Mouse (Mus musculus): ENCODE measurements around the gene Tgm2. TPM values are rescaled to one million over a fixed set of nuclear protein-coding genes. Genes with fewer than 3 reads are reported as not detected.
A peak's percentile ranks its signal among the peaks of the same experiment; 100 is the strongest.

Gene Tgm2
- total RNA-seq, 2 experiments from 2014 or later, result 0.21 TPM; not detected in 1

DNA sequence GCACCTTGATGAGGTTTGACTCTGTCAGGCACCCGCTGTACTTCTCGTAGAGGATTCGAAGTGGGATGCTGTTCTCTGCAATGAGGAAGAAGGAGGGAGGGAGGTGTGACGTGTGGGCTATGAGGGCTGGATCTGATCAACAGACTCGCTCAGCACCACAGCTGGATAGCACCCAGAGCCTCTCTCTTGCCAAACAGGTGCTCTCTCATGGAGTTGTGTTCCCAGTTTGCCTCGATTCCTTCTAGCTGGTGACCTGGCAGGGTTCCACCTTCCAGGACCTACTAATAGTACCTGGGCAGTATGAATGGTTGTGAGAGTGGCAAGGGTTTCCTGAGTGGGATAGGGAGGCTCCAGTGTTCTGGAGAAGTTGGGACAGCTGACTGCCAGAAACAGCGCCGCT is 26.0 kb downstream of the Tgm2 start:
- no peak for ATAC-seq (replicated peaks; ENCODE audit: poor library complexity, severe bottlenecking)

DNA sequence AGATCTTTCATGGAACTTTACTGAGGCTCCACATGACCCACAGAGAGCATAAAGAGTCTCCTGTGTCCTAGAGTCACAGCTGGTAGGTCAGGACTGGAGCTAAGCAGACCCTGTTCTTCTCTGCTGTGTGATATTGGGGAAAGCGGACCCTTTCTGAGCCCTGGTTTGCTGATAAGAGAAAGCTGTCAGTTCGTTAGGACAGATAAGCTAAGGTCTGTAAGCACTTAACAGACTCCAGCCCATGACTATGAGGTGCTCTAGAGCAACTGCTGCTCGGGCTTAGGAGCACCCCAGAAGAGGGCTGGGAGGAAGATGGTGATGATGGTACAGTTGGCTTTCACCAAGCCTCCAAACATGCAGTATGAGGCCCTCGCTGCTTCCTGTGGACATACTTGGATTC is 27.1 kb downstream of the Tgm2 start:
- ATAC-seq (replicated peaks; ENCODE audit: poor library complexity, severe bottlenecking), result no peak

DNA sequence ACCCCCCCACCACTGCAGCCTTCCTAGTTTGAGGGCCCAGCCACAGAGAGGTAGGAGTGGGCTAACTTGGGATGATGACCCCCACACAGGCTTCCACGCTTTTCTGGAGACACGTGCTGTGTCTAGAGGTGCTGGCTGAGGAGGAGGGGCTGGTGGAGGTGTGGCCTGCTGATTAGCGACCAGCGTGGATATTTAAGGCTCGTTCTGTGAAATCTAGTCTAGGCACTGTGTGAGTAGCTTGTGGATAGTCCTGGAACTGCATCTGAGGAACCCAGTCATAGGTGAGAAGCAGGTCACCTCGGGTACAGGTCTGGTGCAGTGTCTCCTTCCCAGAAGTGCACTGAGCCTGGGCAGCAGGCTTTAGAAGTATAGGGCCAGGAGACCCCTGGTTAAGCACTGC is 29.6 kb downstream of the Tgm2 start:
- peak; percentile 18; the same call in 1 of the 2 replicates for ATAC-seq (replicated peaks; ENCODE audit: poor library complexity, severe bottlenecking)

DNA sequence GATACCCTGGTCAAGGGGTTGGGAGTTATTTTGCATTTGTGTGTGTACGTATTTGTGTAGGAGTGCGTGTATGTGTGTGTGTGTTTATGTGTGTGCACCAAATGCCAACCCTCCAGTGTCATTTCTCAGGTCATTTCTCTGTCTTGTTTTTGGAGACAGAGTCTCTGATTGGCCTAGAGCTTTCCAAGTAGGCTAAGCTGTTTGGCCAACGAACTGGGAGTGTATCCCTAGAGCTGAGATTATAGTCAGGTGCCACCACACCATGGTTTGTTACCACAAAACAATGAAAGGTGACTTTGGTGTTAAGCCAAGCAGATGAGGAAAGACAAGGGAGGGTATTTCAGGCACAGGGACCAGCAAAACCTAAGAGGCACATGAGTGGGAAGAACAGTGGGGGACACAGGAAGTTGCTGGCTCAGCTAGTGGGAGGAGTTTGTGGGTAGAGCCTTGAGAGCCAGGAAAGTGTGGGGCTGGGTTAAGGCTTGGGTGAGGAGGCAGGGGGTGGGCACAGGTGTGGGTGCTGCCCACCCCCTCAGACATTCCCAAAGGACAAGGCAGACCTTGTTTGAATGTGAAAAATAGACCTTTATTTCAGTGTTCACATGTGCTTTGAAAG is 30.3 kb downstream of the Tgm2 start:
- peak; percentile 85 for ATAC-seq (replicated peaks; ENCODE audit: poor library complexity, severe bottlenecking)

DNA sequence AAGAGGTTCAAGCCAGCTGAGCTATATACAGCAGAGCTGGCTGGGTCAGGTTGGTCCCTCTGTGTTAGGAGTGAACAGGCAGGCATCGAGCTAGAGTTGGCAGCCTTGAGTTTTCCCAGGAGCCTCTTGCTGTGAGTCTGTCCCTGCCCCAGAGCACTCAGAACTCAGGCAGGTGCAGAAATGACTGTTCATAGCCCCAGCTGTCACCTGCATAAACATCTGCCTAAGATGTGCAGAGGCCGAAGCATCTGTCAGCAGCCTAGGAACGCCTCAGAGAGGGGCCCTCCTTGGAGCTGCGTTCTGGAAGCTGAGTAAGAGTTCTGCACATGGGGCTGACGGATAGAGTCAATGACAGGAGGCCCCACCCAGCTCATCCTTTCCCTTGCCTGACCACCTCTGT is 31.3 kb downstream of the Tgm2 start:
- no peak for ATAC-seq (replicated peaks; ENCODE audit: poor library complexity, severe bottlenecking)

DNA sequence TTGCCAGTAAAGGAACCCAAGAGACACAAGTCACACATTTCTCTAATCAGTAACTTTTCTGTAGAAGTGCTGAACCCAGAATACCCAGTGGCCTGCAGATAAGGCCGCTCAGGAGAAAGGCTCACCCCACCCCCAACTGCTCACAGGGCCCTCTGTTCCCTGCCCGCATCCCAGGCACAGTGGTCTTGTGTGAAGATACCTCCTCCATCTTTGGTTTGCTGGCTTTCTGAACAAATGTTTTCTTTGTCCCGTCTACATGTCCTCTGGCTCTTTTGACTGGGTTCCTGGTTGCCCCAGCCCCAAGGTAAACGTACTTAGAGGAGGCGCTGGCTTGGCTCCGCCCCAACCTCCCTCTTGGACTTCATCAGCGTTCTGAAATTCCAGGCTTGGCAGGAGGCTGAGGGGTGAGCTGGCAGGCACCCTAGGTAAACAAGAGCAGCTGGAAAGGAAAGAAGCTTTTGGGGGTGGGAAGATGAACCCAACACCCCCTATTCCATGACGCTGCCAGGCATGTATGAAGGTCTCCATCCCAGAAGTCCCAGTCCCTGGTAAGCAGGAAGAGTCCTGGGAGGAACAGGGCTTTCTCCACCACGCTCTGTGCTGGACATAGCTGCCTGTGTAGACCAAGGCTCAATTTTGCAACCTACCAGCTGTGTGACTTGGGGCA is 32.5 kb downstream of the Tgm2 start:
- no peak for ATAC-seq (replicated peaks; ENCODE audit: poor library complexity, severe bottlenecking)

DNA sequence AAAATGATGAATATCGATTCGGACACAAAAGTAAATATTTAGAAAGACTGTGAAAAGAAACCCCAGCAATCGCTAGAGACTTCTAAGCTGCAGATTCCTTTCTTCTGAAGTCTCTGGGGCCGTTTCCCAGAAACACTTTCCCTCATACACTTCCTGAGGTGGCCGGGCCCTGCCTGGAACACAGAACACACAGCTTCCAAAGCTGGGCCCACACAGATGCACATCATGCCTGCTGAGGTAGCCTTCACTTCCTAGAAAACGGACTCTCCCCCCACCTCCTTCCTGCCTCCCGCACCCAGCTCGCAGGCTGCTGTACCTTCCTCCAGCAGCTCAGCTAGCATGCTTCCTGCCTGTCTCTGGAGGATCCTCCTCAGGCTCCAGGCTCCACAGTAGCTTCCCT is 36.7 kb downstream of the Tgm2 start:
- peak; percentile 31 for ATAC-seq (replicated peaks; ENCODE audit: poor library complexity, severe bottlenecking)

DNA sequence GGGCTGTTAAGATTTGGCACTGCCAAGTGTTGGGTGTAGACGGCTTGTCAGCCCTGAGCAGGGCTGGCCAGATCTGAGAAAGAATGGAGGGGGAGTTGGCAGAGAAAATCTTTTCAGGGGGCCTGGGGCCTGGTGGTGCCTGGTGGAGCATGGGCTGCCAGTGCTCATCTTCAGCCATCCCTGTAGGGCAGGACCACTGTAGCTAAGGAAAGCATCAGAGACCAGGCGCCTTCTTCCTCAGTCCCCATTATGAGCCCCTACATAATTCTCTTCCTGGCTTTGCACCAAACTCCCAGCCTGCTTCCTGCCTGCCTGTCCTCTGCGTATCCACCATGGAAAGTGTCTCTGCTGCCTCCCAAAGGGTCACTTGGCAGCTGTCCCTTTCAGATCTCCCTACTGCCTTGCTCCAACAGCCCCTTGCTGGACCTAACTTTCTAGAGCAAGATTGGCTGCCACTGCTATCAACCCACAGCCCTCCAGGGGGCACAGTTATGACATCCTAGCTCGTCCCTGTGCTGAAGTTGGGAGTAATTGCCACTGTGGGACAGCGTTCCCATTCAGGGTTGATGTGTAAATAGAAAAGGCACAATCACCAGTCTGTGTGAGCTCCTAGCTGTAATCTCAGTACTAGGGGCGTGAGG is 39.2 kb downstream of the Tgm2 start:
- peak; percentile 64 for ATAC-seq (replicated peaks; ENCODE audit: poor library complexity, severe bottlenecking)

DNA sequence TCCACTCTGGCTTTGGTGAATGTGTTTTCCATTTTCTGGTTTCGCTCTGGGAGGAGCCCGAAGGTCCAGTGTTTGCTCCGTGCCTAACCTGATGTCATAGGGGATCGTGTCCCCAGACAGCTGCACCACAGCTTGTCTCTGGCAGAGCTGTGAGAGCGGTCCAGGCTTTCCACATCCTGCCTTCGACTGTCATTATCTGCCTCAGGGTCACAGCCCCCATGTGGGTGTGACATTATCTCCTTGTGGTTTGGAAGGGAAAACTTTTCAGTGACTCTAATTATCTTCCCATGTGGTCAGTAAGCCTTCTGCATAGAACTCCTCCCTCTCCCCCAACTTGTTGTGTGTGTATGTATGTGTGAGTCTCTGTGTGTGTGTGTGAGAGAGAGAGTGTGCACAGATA is 40.6 kb downstream of the Tgm2 start:
- ATAC-seq (replicated peaks; ENCODE audit: poor library complexity, severe bottlenecking), result peak; percentile 45

DNA sequence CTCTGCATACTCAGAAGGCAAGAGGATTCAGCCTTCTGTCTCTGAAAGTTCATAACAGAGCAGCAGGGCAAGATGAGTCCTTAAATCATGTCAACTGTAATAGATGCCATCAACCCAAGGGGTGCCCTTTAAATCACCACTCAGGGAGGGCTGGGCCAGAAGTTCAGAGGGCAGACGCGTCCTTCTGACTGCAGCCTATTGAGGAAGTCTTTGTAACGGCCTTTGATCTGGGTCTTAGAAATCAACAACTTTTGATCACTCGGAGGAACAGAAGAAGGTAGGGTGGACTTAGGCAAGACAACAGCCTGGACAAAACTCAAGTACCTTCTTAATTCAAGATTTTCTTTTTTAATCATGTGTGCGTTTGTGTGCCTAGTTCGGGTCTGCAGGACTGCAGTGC is 41.3 kb downstream of the Tgm2 start:
- ATAC-seq (replicated peaks; ENCODE audit: poor library complexity, severe bottlenecking), result no peak

DNA sequence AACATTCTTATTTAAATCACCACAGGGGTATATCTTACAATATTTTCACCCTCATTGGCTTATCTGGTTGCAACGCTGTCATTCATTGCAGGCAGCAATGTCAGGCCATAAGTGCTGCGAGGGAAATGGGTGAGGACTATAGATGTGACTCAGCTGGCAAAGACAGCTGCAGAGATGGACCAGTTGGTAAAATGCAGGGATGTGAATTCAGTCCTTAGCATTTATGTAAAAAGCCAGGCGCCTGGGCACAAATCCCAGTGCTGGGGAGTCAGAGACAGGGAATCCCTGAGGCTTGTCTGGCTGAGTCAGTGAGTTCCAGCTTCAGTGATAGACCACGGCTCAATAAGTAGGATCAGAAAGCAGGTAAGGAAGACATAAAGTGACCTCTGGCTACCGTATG is 44.5 kb downstream of the Tgm2 start:
- no peak for ATAC-seq (replicated peaks; ENCODE audit: poor library complexity, severe bottlenecking)

DNA sequence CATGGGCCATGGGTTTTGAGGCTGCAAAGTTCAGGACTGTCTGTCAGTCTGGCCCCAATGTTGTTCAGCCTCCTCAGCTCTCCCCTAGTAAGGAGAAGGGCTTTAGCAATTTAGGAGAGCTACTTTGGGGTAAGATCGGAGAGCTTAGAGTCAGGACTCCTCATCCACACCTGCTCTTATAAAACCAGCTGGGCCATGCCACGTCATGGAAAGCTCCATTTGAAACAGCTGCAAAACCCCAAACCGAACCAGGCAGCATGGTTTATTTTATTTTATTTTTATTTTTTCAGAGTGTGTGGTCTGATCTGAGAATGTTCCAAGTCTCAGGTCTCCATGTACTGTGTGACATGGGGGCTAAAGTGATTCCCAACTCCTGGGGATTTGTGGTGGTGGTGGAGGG is 46.7 kb downstream of the Tgm2 start:
- no peak for ATAC-seq (replicated peaks; ENCODE audit: poor library complexity, severe bottlenecking)

DNA sequence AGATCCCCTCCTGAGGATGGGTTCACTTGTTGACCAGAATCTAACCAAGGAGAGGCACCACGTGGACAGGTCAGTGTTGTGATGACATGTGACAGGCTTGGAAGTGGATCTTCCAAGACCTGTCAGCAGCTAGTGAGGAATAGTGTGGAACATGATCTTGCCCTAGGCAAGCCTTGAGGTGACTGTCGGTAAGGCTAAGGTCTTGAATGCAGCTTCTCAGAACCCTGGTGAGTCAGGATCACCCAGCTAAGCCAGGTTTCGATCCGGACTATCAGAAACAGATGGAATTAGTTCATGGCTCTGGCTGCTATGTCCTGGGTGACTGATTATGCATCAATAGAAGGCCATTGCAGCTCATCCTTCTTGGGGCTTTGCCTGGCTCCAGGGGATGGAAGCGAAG is 47.5 kb downstream of the Tgm2 start:
- ATAC-seq (replicated peaks; ENCODE audit: poor library complexity, severe bottlenecking), result no peak

DNA sequence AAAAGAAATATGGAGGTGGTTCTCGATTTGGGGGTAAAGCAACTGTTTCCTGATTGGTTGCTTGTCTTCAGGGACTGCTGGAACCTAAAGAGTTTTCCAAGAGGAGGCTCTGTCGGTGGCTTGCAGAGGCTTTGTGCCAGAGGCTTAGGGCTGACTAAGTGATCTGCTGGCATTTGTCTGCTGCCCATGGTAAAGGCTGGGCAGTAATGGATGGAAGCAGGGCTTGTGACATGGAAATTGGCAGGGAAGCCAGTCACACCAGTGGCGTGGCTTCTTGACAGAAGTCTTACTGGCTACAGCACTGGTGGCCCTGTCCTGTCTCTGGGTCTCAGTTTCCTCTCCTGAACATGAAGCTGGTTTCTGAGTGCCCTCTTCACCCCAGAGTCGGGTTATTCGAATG is 49.2 kb downstream of the Tgm2 start:
- no peak for ATAC-seq (replicated peaks; ENCODE audit: poor library complexity, severe bottlenecking)

DNA sequence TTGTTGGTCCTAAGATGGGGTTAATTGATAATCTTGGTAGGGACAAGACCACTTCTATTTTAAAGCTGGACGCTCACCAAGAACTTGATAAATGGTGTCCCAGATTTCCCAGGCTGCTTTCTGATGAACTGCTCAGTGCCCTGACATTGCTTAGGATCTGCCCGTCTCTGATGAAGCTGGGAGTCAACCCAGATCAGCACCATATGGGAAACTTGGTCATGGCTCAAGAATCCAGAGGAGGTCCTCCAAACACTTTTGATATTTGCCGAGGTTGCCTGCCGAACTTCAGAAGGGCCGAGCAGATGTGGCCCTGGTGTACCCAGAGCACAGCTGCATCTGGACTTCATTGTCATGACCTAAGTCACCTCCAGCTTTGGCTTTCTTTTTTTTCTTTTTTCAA is 51.4 kb downstream of the Tgm2 start:
- ATAC-seq (replicated peaks; ENCODE audit: poor library complexity, severe bottlenecking), result no peak

DNA sequence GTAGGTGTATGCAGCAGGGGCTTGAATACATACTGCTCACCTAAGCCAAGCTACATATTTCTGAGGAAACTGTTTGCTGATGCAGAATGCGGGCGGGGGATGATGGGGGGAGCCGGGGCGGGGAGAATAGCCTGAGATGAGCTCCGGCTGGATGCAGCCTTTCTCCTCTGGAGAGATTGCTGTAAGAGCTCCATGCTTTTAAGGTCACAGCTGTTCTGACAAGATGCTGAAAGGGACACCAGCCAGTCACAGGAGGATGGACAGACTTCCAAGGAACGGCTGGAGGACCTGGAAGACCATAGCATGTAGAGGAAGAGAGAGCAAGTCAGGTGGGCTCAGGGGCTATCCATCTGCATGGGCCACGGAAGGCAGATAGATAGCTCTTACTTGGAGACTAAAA is 51.9 kb downstream of the Tgm2 start:
- no peak for ATAC-seq (replicated peaks; ENCODE audit: poor library complexity, severe bottlenecking)

DNA sequence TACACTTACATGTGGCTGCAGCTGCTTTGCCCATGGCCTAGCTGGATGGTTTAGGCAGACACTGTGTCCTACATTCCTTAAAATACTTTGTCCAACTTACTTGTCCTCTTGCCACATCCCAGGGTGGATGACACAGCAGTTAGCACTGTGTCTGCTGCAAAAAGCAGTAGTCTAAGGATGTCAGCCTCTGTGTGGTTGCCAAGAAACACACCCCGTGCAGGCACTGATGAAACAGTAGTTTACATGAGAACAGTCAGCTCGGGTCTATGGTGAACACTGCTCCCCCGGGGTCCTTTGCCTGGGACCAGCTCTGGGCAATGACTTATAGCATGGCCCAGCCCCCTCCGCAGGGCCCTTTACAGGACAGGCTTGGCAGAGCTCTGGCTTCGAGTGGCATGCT is 52.9 kb downstream of the Tgm2 start:
- peak; percentile 79 for ATAC-seq (replicated peaks; ENCODE audit: poor library complexity, severe bottlenecking)

DNA sequence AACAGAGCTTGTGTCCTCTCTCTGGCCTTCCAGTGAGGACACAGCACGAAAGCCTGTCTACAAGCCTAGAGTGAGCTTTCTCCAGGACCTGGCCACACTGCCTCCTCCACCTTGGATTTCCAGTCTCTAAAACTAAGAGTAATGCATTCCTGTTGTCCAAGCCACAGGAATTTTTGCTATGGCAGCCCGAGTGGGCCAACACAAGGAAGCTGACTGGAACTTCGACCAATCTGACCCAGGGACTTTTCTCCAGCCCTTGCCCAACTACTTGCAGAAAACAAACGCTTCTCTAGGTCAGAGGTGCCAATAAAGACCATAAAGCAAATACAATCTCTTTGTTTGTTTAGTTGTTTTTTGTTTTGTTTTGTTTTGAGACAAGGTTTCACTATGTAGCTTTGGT is 56.1 kb downstream of the Tgm2 start:
- ATAC-seq (replicated peaks; ENCODE audit: poor library complexity, severe bottlenecking), result no peak

DNA sequence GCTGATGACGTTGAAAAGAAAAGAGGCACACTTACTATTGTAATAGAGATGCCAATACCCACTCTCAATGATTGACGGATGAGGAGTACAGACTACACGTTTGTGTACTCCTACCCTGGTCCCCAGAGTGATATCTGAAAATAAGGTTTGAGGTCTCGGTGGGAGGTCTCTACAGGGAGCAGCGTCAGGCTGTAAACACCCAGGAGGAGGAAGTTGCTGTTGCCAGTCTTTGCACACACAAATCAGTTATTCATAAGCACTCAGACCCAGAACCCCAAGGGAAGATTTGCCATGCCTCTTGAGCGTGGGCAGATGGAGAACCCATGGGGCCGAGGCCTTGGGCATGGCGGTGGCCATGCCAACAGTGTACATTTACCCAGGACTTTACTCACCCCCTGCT is 61.8 kb downstream of the Tgm2 start:
- no peak for ATAC-seq (replicated peaks; ENCODE audit: poor library complexity, severe bottlenecking)

DNA sequence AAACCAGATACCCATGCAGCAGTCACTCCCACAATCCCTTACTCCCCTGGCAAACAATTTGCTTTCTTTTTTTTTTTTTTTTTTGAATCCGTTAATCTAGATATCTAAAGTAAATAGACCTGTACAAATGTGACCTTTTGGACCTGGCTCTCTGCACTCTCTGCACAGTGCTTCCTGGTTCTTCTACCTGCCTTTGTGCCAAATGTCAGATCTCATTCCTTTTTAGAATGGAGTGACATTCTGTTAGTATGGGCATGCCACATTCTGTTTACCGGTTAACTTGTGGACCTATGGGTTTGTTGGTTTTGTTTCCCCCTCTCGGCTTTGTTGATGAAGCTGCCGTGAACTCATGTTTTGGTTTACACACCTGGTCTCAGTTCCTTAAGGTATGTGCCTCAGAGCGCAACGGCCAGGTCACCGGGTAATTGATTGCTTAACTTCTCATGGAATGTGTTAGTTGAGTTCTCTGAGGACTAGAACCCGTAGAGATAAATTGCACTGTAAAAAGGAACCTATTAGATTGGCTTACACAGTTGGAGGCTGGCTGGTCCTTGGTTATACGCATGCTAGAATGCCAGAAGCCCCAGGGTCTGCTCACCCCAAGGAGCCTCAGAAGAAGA is 65.5 kb downstream of the Tgm2 start:
- ATAC-seq (replicated peaks; ENCODE audit: poor library complexity, severe bottlenecking), result no peak

DNA sequence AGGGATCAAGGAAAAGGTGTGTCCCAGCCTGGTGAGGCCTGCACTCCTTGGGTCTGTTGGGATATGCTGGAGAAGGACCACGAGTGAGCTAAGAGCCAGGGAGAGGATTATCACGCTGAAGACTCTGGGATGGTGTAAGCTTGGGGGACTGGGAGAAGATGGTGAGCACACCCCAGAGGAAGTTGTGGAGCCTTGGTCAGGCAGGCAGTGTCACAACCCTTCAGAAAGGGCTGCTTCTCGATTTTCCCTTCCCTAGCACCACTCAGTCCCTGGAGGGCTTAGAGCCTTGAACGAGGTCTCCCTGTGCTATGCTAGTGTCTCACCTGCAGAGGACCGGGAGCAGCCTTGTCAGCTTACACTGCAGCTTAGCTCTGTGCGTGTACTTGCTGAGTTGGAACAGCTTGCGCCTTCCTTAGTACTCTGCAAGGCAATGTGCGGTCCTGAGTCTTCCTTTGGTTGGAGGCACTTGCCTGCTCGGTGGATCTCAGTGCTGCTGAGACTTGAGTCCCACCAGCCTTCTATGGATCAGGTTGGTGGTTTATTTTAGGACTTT is 66.3 kb downstream of the Tgm2 start:
- ATAC-seq (replicated peaks; ENCODE audit: poor library complexity, severe bottlenecking), result peak; percentile 83

Measured in granulocyte monocyte progenitor cell, adult 5-6 weeks (primary cell).